Comparison of ENCODE assay signal across 8 mouse cellular contexts in the genomic region with DNA sequence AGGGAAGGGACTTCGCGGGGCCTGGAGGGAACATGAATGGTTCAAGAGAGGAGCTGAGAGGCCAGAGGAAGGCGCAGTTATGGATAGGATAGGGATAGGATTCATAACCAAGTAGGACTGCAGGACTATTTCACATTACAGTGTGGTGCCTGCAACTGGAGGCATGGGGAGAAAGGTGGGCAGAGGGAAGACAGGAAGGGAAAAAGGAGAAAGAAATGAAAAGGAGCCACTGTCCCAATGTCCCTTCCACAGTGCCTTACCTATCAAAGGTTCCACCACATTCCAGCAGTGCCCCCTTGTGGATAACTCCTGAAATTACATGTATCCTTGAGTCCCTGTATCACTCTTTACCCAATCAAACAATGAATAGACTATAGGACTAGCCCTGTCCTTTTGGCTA.
A peak's percentile ranks its signal among the peaks of the same experiment; 100 is the strongest.
DNase-seq lines count a peak whose midpoint lies in the region; ATAC-seq and TF ChIP-seq lines count a peak whose summit lies in the region.

No protein-coding gene starts in this region.

- TF ChIP-seq CTCF in thymus, adult 2 months (IDR thresholded peaks at IDR 0.05; ENCODE audit: borderline replicate concordance, control insufficient read depth, extremely low read depth, insufficient read depth, low read length, poor library complexity): no peak

- no peak for TF ChIP-seq POLR2A in thymus, adult 2 months (IDR thresholded peaks at IDR 0.05; ENCODE audit: control insufficient read depth, extremely low read depth, insufficient read depth, low read length, poor library complexity)

- no peak overlapping the region for H3K4me3 ChIP-seq in thymus, adult 2 months (ENCODE audit: control insufficient read depth, insufficient read depth, low read length)
- no peak overlapping the region for H3K4me3 ChIP-seq in forebrain, embryonic 10.5 days

- ATAC-seq in inflammation-experienced regulatory T-cells, adult 6 months: peak; percentile 84
- peak; percentile 63 for ATAC-seq in monocyte, adult 5-6 weeks (replicated peaks; ENCODE audit: insufficient number of reproducible peaks, low FRiP score, low TSS enrichment, poor library complexity, severe bottlenecking)

- no peaks in the 10 kb centered on the region for H3K9me3 ChIP-seq in forebrain, embryonic 10.5 days

- WGBS in thymus, adult 2 months: 97% methylated on average over 3 of the region's 3 CpGs
- WGBS in forebrain, embryonic 10.5 days: 95% methylated on average over 3 of the region's 3 CpGs

- no peaks in the 10 kb centered on the region for H3K4me1 ChIP-seq in thymus, adult 2 months (replicated peaks; ENCODE audit: control insufficient read depth, insufficient read depth, low read length)
- H3K4me1 ChIP-seq in forebrain, embryonic 10.5 days: no peaks in the 10 kb centered on the region

- H3K27ac ChIP-seq in thymus, adult 2 months (ENCODE audit: control insufficient read depth, insufficient read depth, low read length): no peak overlapping the region
- H3K27ac ChIP-seq in forebrain, embryonic 10.5 days: no peak overlapping the region

- no peaks in the 10 kb centered on the region for H3K27me3 ChIP-seq in thymus, adult 2 months (ENCODE audit: control insufficient read depth, insufficient read depth, low read length)
- H3K27me3 ChIP-seq in forebrain, embryonic 10.5 days (ENCODE audit: poor library complexity, severe bottlenecking): no peaks in the 10 kb centered on the region

- DNase-seq in thymus, adult 2 months: peak; percentile 48
- no peak for DNase-seq in thymus, adult 18-20 months
- peak; percentile 85 for DNase-seq in brain, adult 2 months (ENCODE audit: low read depth, low spot score)
- peak; percentile 31 for DNase-seq in forebrain, embryonic 10.5 days (ENCODE audit: extremely low spot score, low spot score)
- DNase-seq in liver: peak; percentile 35
- DNase-seq in right cerebral cortex, postnatal 36 days (ENCODE audit: low spot score in 2 of 2): no peak

- peaks cover 37% of the 10 kb centered on the region for H3K36me3 ChIP-seq in thymus, adult 2 months (ENCODE audit: control insufficient read depth, insufficient read depth, low read length)
- peaks cover 61% of the 10 kb centered on the region for H3K36me3 ChIP-seq in forebrain, embryonic 10.5 days (replicated peaks)

Comparison
In these comparisons a context has a peak if more than half of its experiments do, and no peak if none do; other contexts are left out.
1. DNase-seq: peak in thymus, adult 2 months (single experiment), brain, adult 2 months (single experiment), forebrain, embryonic 10.5 days (single experiment) and liver (single experiment); none in thymus, adult 18-20 months (0 of 2) and right cerebral cortex, postnatal 36 days (0 of 2).